Mouse (Mus musculus) CH12.LX (cell line): Measurements from ENCODE around the gene Cap2. TPM values are rescaled to one million over a fixed set of nuclear protein-coding genes. Genes with fewer than 3 reads are reported as not detected.

Source experiments
- DNase-seq: peaks from one replicate; pipeline ENCODE4 v3.0.0-alpha.2; 2013; ENCODE audit errors: extremely low read depth
- H3K27ac ChIP-seq: 2 replicates; pipeline ENCODE4 v1.5.1; 2012; ENCODE audit warnings: low read depth, mild to moderate bottlenecking, control low read depth, moderate library complexity; ENCODE audit not compliant: insufficient read depth
- H3K27me3 ChIP-seq: replicated peaks from 2 replicates; pipeline ENCODE3; 2012; ENCODE audit warnings: inconsistent platforms
- H3K36me3 ChIP-seq, 2 experiments: replicated peaks in 1 of 2; 2 replicates each; pipeline versions ENCODE3 to v1.6.1; 2012; ENCODE audit warnings: inconsistent platforms in 1 of 2, low read length in 1 of 2, mild to moderate bottlenecking in 1 of 2, mixed read lengths in 1 of 2, moderate library complexity in 1 of 2; ENCODE audit not compliant: control insufficient read depth in 1 of 2, insufficient read depth in 1 of 2
- H3K4me1 ChIP-seq, 2 experiments: 2 replicates each; pipeline ENCODE4 v1.6.1; 2012; ENCODE audit warnings: inconsistent platforms in 1 of 2, moderate library complexity in 1 of 2; ENCODE audit not compliant: insufficient read depth in 2 of 2, control insufficient read depth in 1 of 2
- H3K4me2 ChIP-seq: 2 replicates; pipeline ENCODE4 v1.6.1; 2012; ENCODE audit warnings: low read depth, mild to moderate bottlenecking, control low read depth; ENCODE audit not compliant: poor library complexity, insufficient read depth, severe bottlenecking
- H3K4me3 ChIP-seq, 3 experiments: fragments of 150-350 bp in 1 of 3; sonication (generic) in 1 of 3; replicated peaks in 1 of 3; 2 replicates each; pipeline versions ENCODE3 to v1.5.1; 2011 to 2012; ENCODE audit warnings: low read depth in 2 of 3, low read length in 2 of 3, mild to moderate bottlenecking in 2 of 3, moderate library complexity in 2 of 3, control low read depth in 1 of 3, improper control_type of control experiment in 1 of 3, inconsistent platforms in 1 of 3, mixed read lengths in 1 of 3; ENCODE audit not compliant: poor library complexity in 1 of 3
- H3K79me2 ChIP-seq: replicated peaks from 2 replicates; pipeline ENCODE4 v1.6.1; 2012; ENCODE audit warnings: mild to moderate bottlenecking, moderate library complexity; ENCODE audit not compliant: control insufficient read depth, poor library complexity, insufficient read depth, severe bottlenecking; ENCODE audit errors: extremely low read depth
- H3K9ac ChIP-seq: 2 replicates; pipeline ENCODE4 v1.6.1; 2012; ENCODE audit warnings: low read depth, mild to moderate bottlenecking, control low read depth, moderate library complexity; ENCODE audit not compliant: insufficient read depth
- H3K9me3 ChIP-seq: replicated peaks from 2 replicates; pipeline ENCODE3; 2012; ENCODE audit warnings: low read length, inconsistent platforms, mixed read lengths
- BHLHE40 ChIP-seq: IDR thresholded peaks from 2 replicates; pipeline ENCODE4 v1.6.1; 2011; ENCODE audit warnings: mild to moderate bottlenecking, low read depth, low read length, improper control_type of control experiment
- CHD1 ChIP-seq: IDR thresholded peaks from 2 replicates; pipeline ENCODE4 v1.6.1; 2012; ENCODE audit warnings: low read depth, low read length, improper control_type of control experiment, inconsistent platforms
- CHD2 ChIP-seq: IDR thresholded peaks from 2 replicates; pipeline ENCODE4 v1.6.1; 2011; ENCODE audit warnings: low read length, improper control_type of control experiment
- CTCF ChIP-seq, 2 experiments: IDR thresholded peaks in 1 of 2; conservative IDR thresholded peaks in 1 of 2; 2 replicates each; pipeline ENCODE4 v1.5.1; 2011 to 2012; ENCODE audit warnings: low read depth in 2 of 2, low read length in 2 of 2, improper control_type of control experiment in 1 of 2, inconsistent platforms in 1 of 2, mild to moderate bottlenecking in 1 of 2, moderate library complexity in 1 of 2
- E2F4 ChIP-seq: IDR thresholded peaks from 2 replicates; pipeline ENCODE4 v1.6.1; 2011; ENCODE audit warnings: low read depth, low read length, improper control_type of control experiment; ENCODE audit not compliant: insufficient replicate concordance
- ELF1 ChIP-seq: IDR thresholded peaks from 2 replicates; pipeline ENCODE4 v1.6.1; 2014; ENCODE audit warnings: low read depth, mild to moderate bottlenecking, inconsistent platforms, low read length, improper control_type of control experiment
- EP300 ChIP-seq: IDR thresholded peaks from 2 replicates; pipeline ENCODE4 v1.6.1; 2011; ENCODE audit warnings: low read length, improper control_type of control experiment
- HCFC1 ChIP-seq: IDR thresholded peaks from 2 replicates; pipeline ENCODE4 v1.6.1; 2012; ENCODE audit warnings: low read depth, mild to moderate bottlenecking, inconsistent platforms, low read length, improper control_type of control experiment
- IRF4 ChIP-seq: IDR thresholded peaks from 2 replicates; pipeline ENCODE4 v1.6.1; 2014; ENCODE audit warnings: low read depth, mild to moderate bottlenecking, inconsistent platforms, low read length, improper control_type of control experiment
- JUND ChIP-seq: conservative IDR thresholded peaks from 2 replicates; pipeline ENCODE4 v1.6.1; 2011; ENCODE audit warnings: low read depth, low read length, improper control_type of control experiment
- KAT2A ChIP-seq: IDR thresholded peaks from 2 replicates; pipeline ENCODE4 v1.6.1; 2012; ENCODE audit warnings: low read length, improper control_type of control experiment, inconsistent platforms; ENCODE audit not compliant: insufficient replicate concordance
- MAX ChIP-seq: IDR thresholded peaks from 2 replicates; pipeline ENCODE4 v1.6.1; 2011; ENCODE audit warnings: low read length, improper control_type of control experiment
- MAZ ChIP-seq: IDR thresholded peaks from 2 replicates; pipeline ENCODE4 v1.6.1; 2012; ENCODE audit warnings: low read depth, mild to moderate bottlenecking, inconsistent platforms, low read length, improper control_type of control experiment, moderate library complexity
- MEF2A ChIP-seq: IDR thresholded peaks from 2 replicates; pipeline ENCODE4 v1.6.1; 2014; ENCODE audit warnings: low read depth, mild to moderate bottlenecking, inconsistent platforms, low read length, improper control_type of control experiment, borderline replicate concordance
- MYC ChIP-seq: IDR thresholded peaks from 2 replicates; pipeline ENCODE4 v1.6.1; 2011; ENCODE audit warnings: low read depth, mild to moderate bottlenecking, improper control_type of control experiment, low read length
- NRF1 ChIP-seq: IDR thresholded peaks from 2 replicates; pipeline ENCODE4 v1.6.1; 2014; ENCODE audit warnings: low read depth, mild to moderate bottlenecking, inconsistent platforms, low read length, improper control_type of control experiment, moderate library complexity
- PAX5 ChIP-seq: IDR thresholded peaks from 2 replicates; pipeline ENCODE4 v1.6.1; 2012; ENCODE audit warnings: low read length, inconsistent platforms, mixed read lengths
- SIN3A ChIP-seq: IDR thresholded peaks from 2 replicates; pipeline ENCODE4 v1.6.1; 2012; ENCODE audit warnings: low read length, improper control_type of control experiment, inconsistent platforms
- SMC3 ChIP-seq: IDR thresholded peaks from 2 replicates; pipeline ENCODE4 v1.6.1; 2011; ENCODE audit warnings: low read depth, low read length, improper control_type of control experiment
- TBP ChIP-seq: conservative IDR thresholded peaks from 2 replicates; pipeline ENCODE4 v1.6.1; 2011; ENCODE audit warnings: low read depth, low read length, improper control_type of control experiment
- UBTF ChIP-seq: IDR thresholded peaks from 2 replicates; pipeline ENCODE4 v1.6.1; 2012; ENCODE audit warnings: low read depth, mild to moderate bottlenecking, inconsistent platforms, low read length, improper control_type of control experiment, moderate library complexity
- USF2 ChIP-seq: conservative IDR thresholded peaks from 2 replicates; pipeline ENCODE4 v1.6.1; 2011; ENCODE audit warnings: low read depth, low read length, improper control_type of control experiment
- ZC3H11A ChIP-seq: IDR thresholded peaks from 2 replicates; pipeline ENCODE4 v1.6.1; 2012; ENCODE audit warnings: low read depth, mild to moderate bottlenecking, inconsistent platforms, low read length, improper control_type of control experiment
- ZMIZ1 ChIP-seq: IDR thresholded peaks from 2 replicates; pipeline ENCODE4 v1.6.1; 2012; ENCODE audit warnings: low read depth, mild to moderate bottlenecking, inconsistent platforms, low read length, improper control_type of control experiment
- ZNF384 ChIP-seq: IDR thresholded peaks from 2 replicates; pipeline ENCODE4 v1.6.1; 2012; ENCODE audit warnings: low read depth, low read length, improper control_type of control experiment, inconsistent platforms
- dilution Hi-C: fragments of 300-500 bp; cut with MboI; formaldehyde crosslinking; loops from 2 replicates; pipeline ENCODE4 v1.14.3; 2020; ENCODE audit warnings: low sequenced_read_pairs; ENCODE audit not compliant: extremely low pct_unique_long_range_greater_than_20kb, extremely low pct_ligation_motif_present
- in situ Hi-C: fragments of 300-500 bp; cut with MboI; formaldehyde crosslinking; loops from 3 replicates; pipeline ENCODE4 v1.14.3; 2019; ENCODE audit warnings: low sequenced_read_pairs, low pct_ligation_motif_present, low pct_unique_long_range_greater_than_20kb, mixed read lengths
- polyA plus RNA-seq: library from polyadenylated mRNA; unstranded; fragments of >175 nt; gene quantifications from 2 replicates; pipeline ENCODE4 v1.2.1, GENCODE M21; 2012; ENCODE audit warnings: low read depth; ENCODE audit not compliant: insufficient read length
- total RNA-seq, 2 experiments: library from RNA; depleted of rRNA; stranded (reverse); fragments of 300-350 nt in 1 of 2; fragments of >200 nt in 1 of 2; gene quantifications; 2 replicates each; pipeline ENCODE4 v1.2.3; 2012 to 2014

Gene Cap2
- total and polyA plus RNA-seq, 3 experiments, result 0.04 to 0.11 TPM; not detected in 1

DNA sequence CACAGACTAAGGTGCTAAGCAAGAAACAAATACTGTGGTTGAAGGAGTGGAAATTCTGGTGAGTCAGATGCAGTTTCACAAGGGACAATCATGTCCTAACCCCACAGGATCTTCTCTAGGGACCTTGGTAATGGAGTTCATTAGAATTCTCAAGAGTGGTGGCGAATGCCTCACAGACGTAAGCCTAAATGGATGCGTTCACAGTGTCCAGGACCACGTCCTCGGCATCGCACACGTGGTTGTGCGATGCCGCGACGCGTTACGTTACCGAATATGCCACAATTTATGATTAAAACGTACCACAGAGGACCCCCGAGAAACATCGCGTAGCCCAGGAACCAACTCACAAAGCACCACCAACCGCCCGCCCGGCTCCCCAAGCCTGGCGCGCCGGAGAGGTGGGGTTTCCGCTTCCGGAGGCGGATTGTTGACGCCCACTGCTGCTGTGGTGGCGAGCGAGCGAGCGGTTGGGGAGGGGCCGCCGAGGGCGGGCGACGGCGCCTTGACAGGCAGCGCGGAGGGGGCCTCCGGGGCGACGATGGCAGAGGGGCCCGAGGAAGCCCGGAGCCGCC lies 167.5 kb downstream of the Cap2 start, which contains the start of gene Fam8a1 (continued):
- TF ChIP-seq E2F4 (no peak), SMC3 (no peak), UBTF (no peak), SIN3A (peak; percentile 90), PAX5 (no peak), CTCF (conservative IDR thresholded peaks at IDR 0.05 in 1 of 2, IDR thresholded peaks at IDR 0.05 in 1 of 2; ENCODE audit: low read depth in 2 of 2, low read length in 2 of 2) (no peak), ELF1 (peak; percentile 66), CHD1 (no peak), MEF2A (peak; percentile 72), MYC (peak; percentile 59; the same call in 1 of the 2 replicates), NRF1 (no peak), MAZ (peak; percentile 100), ZC3H11A (no peak), USF2 (no peak), ZNF384 (peak; percentile 20; the same call in 1 of the 2 replicates), TBP (peak; percentile 73), EP300 (peak; percentile 97), MAX (peak; percentile 78), ZMIZ1 (peak; percentile 73; the same call in 1 of the 2 replicates), CHD2 (0 out of 2 replicates have a peak, but pooled peaks have one; percentile 51)
- TF ChIP-seq, all 38 proteins: peak for 25

DNA sequence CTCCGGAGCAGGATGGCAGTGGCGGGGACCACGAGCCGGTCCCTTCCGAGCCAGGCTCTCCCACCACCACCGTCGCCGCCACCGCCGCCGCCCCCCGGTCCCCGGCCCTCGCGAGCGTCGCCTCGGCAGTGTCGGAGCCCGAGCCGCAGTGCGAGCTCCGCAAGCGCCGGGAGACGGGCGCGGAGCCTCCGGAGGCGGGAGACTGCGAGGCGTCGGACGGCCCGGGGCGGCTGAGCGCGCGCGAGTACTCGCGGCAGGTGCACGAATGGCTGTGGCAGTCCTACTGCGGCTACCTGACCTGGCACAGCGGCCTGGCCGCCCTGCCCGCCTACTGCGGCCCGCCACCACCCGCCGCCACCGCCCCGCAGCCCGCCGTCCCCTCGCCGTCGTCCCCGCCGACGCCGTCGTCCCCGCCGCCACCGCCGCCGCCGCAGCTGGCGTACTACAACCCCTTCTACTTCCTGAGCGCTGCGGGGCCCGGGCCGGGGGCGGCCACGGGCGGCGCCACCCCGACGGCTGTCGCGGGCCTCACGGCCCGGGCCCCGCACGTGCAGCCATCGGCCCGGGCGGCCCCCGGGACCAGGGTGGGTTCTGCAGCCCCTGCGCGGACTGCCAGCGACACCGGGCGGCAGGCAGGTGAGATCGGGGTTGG lies 168.1 kb downstream of the Cap2 start:
- H3K27ac ChIP-seq, result peak overlapping the region; percentile 50; the same call in 1 of the 2 replicates
- H3K79me2 ChIP-seq, result peaks cover 11% of the 10 kb centered on the region
- peaks cover 4% of the 10 kb centered on the region for H3K27me3 ChIP-seq
- no peaks in the 10 kb centered on the region for H3K9me3 ChIP-seq
- dilution Hi-C loops (no loop called here), in situ Hi-C loops (loop anchor here (5.0 to 25.0 kb wide), 2 partner anchors 357 to 1132 kb away; no protein-coding TSS in a partner anchor)
- no peak for TF ChIP-seq HCFC1
- peak; percentile 6; the same call in 1 of the 2 replicates for TF ChIP-seq SMC3
- TF ChIP-seq JUND, result no peak
- TF ChIP-seq KAT2A, result no peak
- TF ChIP-seq MAX, result no peak
- TF ChIP-seq EP300, result no peak
- TF ChIP-seq BHLHE40, result peak; percentile 87
- TF ChIP-seq MYC, result no peak
- TF ChIP-seq UBTF, result peak; percentile 49; the same call in 1 of the 2 replicates
- TF ChIP-seq PAX5, result no peak
- TF ChIP-seq IRF4, result no peak
- TF ChIP-seq CTCF (conservative IDR thresholded peaks at IDR 0.05 in 1 of 2, IDR thresholded peaks at IDR 0.05 in 1 of 2; ENCODE audit: low read depth in 2 of 2, low read length in 2 of 2), result peak in 1 of 2 experiments; percentile 15; a peak in 1 of 4 replicates
- no peak for TF ChIP-seq ZMIZ1
- peaks cover 8 to 17% of the 10 kb centered on the region in 2 experiments for H3K4me1 ChIP-seq
- H3K9ac ChIP-seq, result peak overlapping the region; percentile 97
- DNase-seq, result no peak
- H3K4me2 ChIP-seq, result peak overlapping the region; percentile 98
- H3K4me3 ChIP-seq, result peak overlapping the region; percentile 64 to 98 (median 95)
- H3K36me3 ChIP-seq, result peaks cover 13 to 31% of the 10 kb centered on the region in 2 experiments
